ENCODE assay signal across 8 mouse cellular contexts in genomic region chr7:67222220-67222862, GRCm38 (mm10). TPM values are rescaled to one million over a fixed set of nuclear protein-coding genes. Genes with fewer than 3 reads are reported as not detected.
DNase-seq lines count a peak whose midpoint lies in the region; ATAC-seq lines count a peak whose summit lies in the region.

Gene Lysmd4, plus strand, starts transcription at chr7:67222544.

- H3K4me3 ChIP-seq in heart, embryonic 10.5 days = peak within 1 kb of the TSS; percentile 87
- peak within 1 kb of the TSS; percentile 87 for H3K4me3 ChIP-seq in kidney, embryonic 15.5 days (replicated peaks)

- H3K4me2 ChIP-seq in kidney, embryonic 15.5 days = peak within 1 kb of the TSS; percentile 89

- no peaks in the 10 kb centered on the region for H3K9me3 ChIP-seq in heart, embryonic 10.5 days
- no peaks in the 10 kb centered on the region for H3K9me3 ChIP-seq in kidney, embryonic 15.5 days (replicated peaks)

- DNase-seq in B cell, adult 2 months = peak; percentile 95 to 97
- DNase-seq in brain, adult 2 months (ENCODE audit: low read depth, low spot score) = peak; percentile 98
- peak; percentile 97 for DNase-seq in heart, embryonic 10.5 days (ENCODE audit: low spot score)
- peak; percentile 97 for DNase-seq in liver
- peak; percentile 94 to 97 for DNase-seq in spleen, postnatal 4 days (ENCODE audit: low spot score in 2 of 2)

- H3K27ac ChIP-seq in heart, embryonic 10.5 days = peak within 1 kb of the TSS; percentile 88
- peak within 1 kb of the TSS; percentile 54 for H3K27ac ChIP-seq in kidney, embryonic 15.5 days

- peak within 1 kb of the TSS; percentile 81 for H3K9ac ChIP-seq in kidney, embryonic 15.5 days

- 4% methylated on average over 31 of the region's 31 CpGs for WGBS in heart, embryonic 10.5 days
- 3% methylated on average over 31 of the region's 31 CpGs for WGBS in kidney, embryonic 15.5 days

- H3K27me3 ChIP-seq in heart, embryonic 10.5 days (ENCODE audit: insufficient read depth, poor library complexity, severe bottlenecking) = no peaks in the 10 kb centered on the region
- no peaks in the 10 kb centered on the region for H3K27me3 ChIP-seq in kidney, embryonic 15.5 days

- H3K4me1 ChIP-seq in heart, embryonic 10.5 days = peaks cover 19% of the 10 kb centered on the region
- H3K4me1 ChIP-seq in kidney, embryonic 15.5 days = peaks cover 17% of the 10 kb centered on the region

- ATAC-seq in erythroblast, adult 5-6 weeks (replicated peaks; ENCODE audit: low FRiP score, poor library complexity, severe bottlenecking) = peak; percentile 98
- peak; percentile 97 for ATAC-seq in kidney, embryonic 15.5 days (replicated peaks; ENCODE audit: low FRiP score)
- ATAC-seq in monocyte, adult 5-6 weeks (replicated peaks; ENCODE audit: insufficient number of reproducible peaks, low FRiP score, low TSS enrichment, poor library complexity, severe bottlenecking) = peak; percentile 93

- peaks cover 16% of the 10 kb centered on the region for H3K36me3 ChIP-seq in heart, embryonic 10.5 days
- H3K36me3 ChIP-seq in kidney, embryonic 15.5 days = peaks cover 31% of the 10 kb centered on the region

RNA-seq across cellular contexts. Expression of gene Lysmd4, which starts in this region (rescaled TPM):
- total RNA-seq in erythroblast, adult 5-6 weeks (2015; ENCODE audit: low replicate concordance) = 6.1 TPM in 1 of 2 replicates, not detected in the other
- 2.1 and 2.5 TPM in 2 replicates for total RNA-seq in erythroblast, adult 5-6 weeks (2017; ENCODE audit: low replicate concordance)
- polyA plus RNA-seq in heart, embryonic 10.5 days (2016; fragmentation: Nextera tagmentation; extraction: Ambion mirVana) = 8.5 and 12.4 TPM in 2 replicates
- polyA plus RNA-seq in kidney, embryonic 15.5 days (2015; fragmentation: Nextera tagmentation; extraction: Ambion mirVana) = 13.6 and 17.3 TPM in 2 replicates
- 2.7 to 7.8 TPM (median 7.5 TPM) in 3 replicates for total RNA-seq in monocyte, adult 5-6 weeks (2017)

Comparison
In these comparisons a context has a peak if more than half of its experiments do, and no peak if none do; other contexts are left out.
1. Peak in every context shown above with its lines: DNase-seq, ATAC-seq, H3K4me3 ChIP-seq and H3K27ac ChIP-seq.